Mouse (Mus musculus) liver, postnatal 0 days (tissue): ENCODE data around the gene Kbtbd2.

Experiments used
- CTCF ChIP-seq: sonication (generic); IDR thresholded peaks from 2 replicates; pipeline ENCODE4 v1.5.1; 2016; ENCODE audit warnings: antibody characterized with exemption, low read depth
- EP300 ChIP-seq: IDR thresholded peaks from 2 replicates; pipeline ENCODE4 v1.6.1; 2016; ENCODE audit warnings: antibody characterized with exemption, low read depth, mild to moderate bottlenecking

- TF ChIP-seq EP300 (no peak), CTCF (no peak)
Observed at GRCm38 (mm10) chr6:56825657-56826056, 28.0 kb upstream of the Kbtbd2 start.
